Mouse (Mus musculus): ENCODE results near the gene Lcmt1. TPM values are rescaled to one million over a fixed set of nuclear protein-coding genes. Genes with fewer than 3 reads are reported as not detected.
A peak's percentile ranks its signal among the peaks of the same experiment; 100 is the strongest.

Gene Lcmt1
- polyA plus RNA-seq, 1 experiment from 2014 or later = 38.5 TPM

- Histone ChIP-seq H3K36me3 (ENCODE audit: control insufficient read depth, insufficient read depth) (no peaks in the 10 kb centered on the region), H3K9ac (ENCODE audit: low read length) (no peak overlapping the region), H3K4me3 (ENCODE audit: low read length) (no peak overlapping the region), H3K4me2 (ENCODE audit: low read depth, low read length) (no peak overlapping the region), H3K27ac (ENCODE audit: low read length) (no peak overlapping the region), H3K9me3 (replicated peaks; ENCODE audit: control insufficient read depth, low read length) (no peaks in the 10 kb centered on the region), H3K27me3 (ENCODE audit: control insufficient read depth, insufficient read depth, low read length) (no peaks in the 10 kb centered on the region), H3K4me1 (ENCODE audit: control insufficient read depth, insufficient read depth, low read length) (peaks cover 13% of the 10 kb centered on the region)
- ATAC-seq (replicated peaks; ENCODE audit: extremely low read depth, insufficient read depth, low FRiP score) = no peak
- 71% methylated on average over 5 of the region's 5 CpGs for WGBS
These were observed 15.2 kb upstream of the Lcmt1 start for GRCm38 (mm10) chr7:123354392-123354791.

- Histone ChIP-seq H3K4me3 (ENCODE audit: low read length) (no peak overlapping the region), H3K36me3 (ENCODE audit: control insufficient read depth, insufficient read depth) (no peaks in the 10 kb centered on the region), H3K9me3 (replicated peaks; ENCODE audit: control insufficient read depth, low read length) (no peaks in the 10 kb centered on the region), H3K9ac (ENCODE audit: low read length) (no peak overlapping the region), H3K4me2 (ENCODE audit: low read depth, low read length) (no peak overlapping the region), H3K27ac (ENCODE audit: low read length) (no peak overlapping the region), H3K27me3 (ENCODE audit: control insufficient read depth, insufficient read depth, low read length) (no peaks in the 10 kb centered on the region), H3K4me1 (ENCODE audit: control insufficient read depth, insufficient read depth, low read length) (peaks cover 13% of the 10 kb centered on the region)
- peak; percentile 49; the same call in 1 of the 2 replicates for ATAC-seq (replicated peaks; ENCODE audit: extremely low read depth, insufficient read depth, low FRiP score)
- 71% methylated on average over 2 of the region's 2 CpGs for WGBS
These were observed 14.7 kb upstream of the Lcmt1 start for GRCm38 (mm10) chr7:123354851-123355250.

GRCm38 (mm10) chr7:123356158-123356557 is 13.4 kb upstream of the Lcmt1 start:
- no peak for ATAC-seq (replicated peaks; ENCODE audit: extremely low read depth, insufficient read depth, low FRiP score)
- no peak overlapping the region for H3K4me3 ChIP-seq (ENCODE audit: low read length)
- H3K36me3 ChIP-seq (ENCODE audit: control insufficient read depth, insufficient read depth) = no peaks in the 10 kb centered on the region
- peaks cover 13% of the 10 kb centered on the region for H3K4me1 ChIP-seq (ENCODE audit: control insufficient read depth, insufficient read depth, low read length)
- H3K27me3 ChIP-seq (ENCODE audit: control insufficient read depth, insufficient read depth, low read length) = no peaks in the 10 kb centered on the region
- H3K9me3 ChIP-seq (replicated peaks; ENCODE audit: control insufficient read depth, low read length) = no peaks in the 10 kb centered on the region
- H3K27ac ChIP-seq (ENCODE audit: low read length) = no peak overlapping the region
- no peak overlapping the region for H3K9ac ChIP-seq (ENCODE audit: low read length)
- 81% methylated on average over 3 of the region's 3 CpGs for WGBS
- H3K4me2 ChIP-seq (ENCODE audit: low read depth, low read length) = no peak overlapping the region

- Histone ChIP-seq H3K4me2 (ENCODE audit: low read depth, low read length) (no peak overlapping the region), H3K9ac (ENCODE audit: low read length) (no peak overlapping the region), H3K27ac (ENCODE audit: low read length) (no peak overlapping the region), H3K9me3 (replicated peaks; ENCODE audit: control insufficient read depth, low read length) (no peaks in the 10 kb centered on the region), H3K4me3 (ENCODE audit: low read length) (no peak overlapping the region), H3K27me3 (ENCODE audit: control insufficient read depth, insufficient read depth, low read length) (no peaks in the 10 kb centered on the region), H3K36me3 (ENCODE audit: control insufficient read depth, insufficient read depth) (no peaks in the 10 kb centered on the region), H3K4me1 (ENCODE audit: control insufficient read depth, insufficient read depth, low read length) (peaks cover 13% of the 10 kb centered on the region)
- no peak for ATAC-seq (replicated peaks; ENCODE audit: extremely low read depth, insufficient read depth, low FRiP score)
- WGBS = 90% methylated on average over 7 of the region's 7 CpGs
These were observed 10.5 kb upstream of the Lcmt1 start for GRCm38 (mm10) chr7:123359101-123359500.

GRCm38 (mm10) chr7:123360185-123360584 is 9.4 kb upstream of the Lcmt1 start:
- H3K9me3 ChIP-seq (replicated peaks; ENCODE audit: control insufficient read depth, low read length) = no peaks in the 10 kb centered on the region
- H3K9ac ChIP-seq (ENCODE audit: low read length) = no peak overlapping the region
- no peaks in the 10 kb centered on the region for H3K27me3 ChIP-seq (ENCODE audit: control insufficient read depth, insufficient read depth, low read length)
- 0 out of 2 replicates have a peak overlapping the region, but pooled peaks have one; percentile 11 for H3K4me3 ChIP-seq (ENCODE audit: low read length)
- no peak for ATAC-seq (replicated peaks; ENCODE audit: extremely low read depth, insufficient read depth, low FRiP score)
- H3K4me1 ChIP-seq (ENCODE audit: control insufficient read depth, insufficient read depth, low read length) = peaks cover 8% of the 10 kb centered on the region
- no peaks in the 10 kb centered on the region for H3K36me3 ChIP-seq (ENCODE audit: control insufficient read depth, insufficient read depth)
- H3K27ac ChIP-seq (ENCODE audit: low read length) = no peak overlapping the region
- WGBS = 47% methylated on average over 5 of the region's 5 CpGs
- H3K4me2 ChIP-seq (ENCODE audit: low read depth, low read length) = peak overlapping the region; percentile 43

- Histone ChIP-seq H3K36me3 (ENCODE audit: control insufficient read depth, insufficient read depth) (no peaks in the 10 kb centered on the region), H3K4me3 (ENCODE audit: low read length) (no peak overlapping the region), H3K9ac (ENCODE audit: low read length) (no peak overlapping the region), H3K27me3 (ENCODE audit: control insufficient read depth, insufficient read depth, low read length) (no peaks in the 10 kb centered on the region), H3K4me2 (ENCODE audit: low read depth, low read length) (no peak overlapping the region), H3K4me1 (ENCODE audit: control insufficient read depth, insufficient read depth, low read length) (peaks cover 8% of the 10 kb centered on the region; the same call in 1 of the 2 replicates), H3K27ac (ENCODE audit: low read length) (no peak overlapping the region), H3K9me3 (replicated peaks; ENCODE audit: control insufficient read depth, low read length) (no peaks in the 10 kb centered on the region)
- 85% methylated on average over 7 of the region's 7 CpGs for WGBS
- ATAC-seq (replicated peaks; ENCODE audit: extremely low read depth, insufficient read depth, low FRiP score) = no peak
These were observed 8.2 kb upstream of the Lcmt1 start for GRCm38 (mm10) chr7:123361229-123361980.

GRCm38 (mm10) chr7:123362806-123363205 is 6.8 kb upstream of the Lcmt1 start:
- peaks cover 8% of the 10 kb centered on the region; the same call in 1 of the 2 replicates for H3K4me1 ChIP-seq (ENCODE audit: control insufficient read depth, insufficient read depth, low read length)
- no peak overlapping the region for H3K9ac ChIP-seq (ENCODE audit: low read length)
- WGBS = 85% methylated on average over 3 of the region's 3 CpGs
- H3K9me3 ChIP-seq (replicated peaks; ENCODE audit: control insufficient read depth, low read length) = no peaks in the 10 kb centered on the region
- H3K4me3 ChIP-seq (ENCODE audit: low read length) = no peak overlapping the region
- no peak overlapping the region for H3K27ac ChIP-seq (ENCODE audit: low read length)
- no peak overlapping the region for H3K4me2 ChIP-seq (ENCODE audit: low read depth, low read length)
- ATAC-seq (replicated peaks; ENCODE audit: extremely low read depth, insufficient read depth, low FRiP score) = no peak
- no peaks in the 10 kb centered on the region for H3K36me3 ChIP-seq (ENCODE audit: control insufficient read depth, insufficient read depth)
- H3K27me3 ChIP-seq (ENCODE audit: control insufficient read depth, insufficient read depth, low read length) = no peaks in the 10 kb centered on the region

- WGBS = 84% methylated on average over 8 of the region's 8 CpGs
- H3K4me1 ChIP-seq (ENCODE audit: control insufficient read depth, insufficient read depth, low read length) = peaks cover 18% of the 10 kb centered on the region
These were observed 5.6 kb upstream of the Lcmt1 start for GRCm38 (mm10) chr7:123363971-123364370.

GRCm38 (mm10) chr7:123365876-123366741 is 3.5 kb upstream of the Lcmt1 start:
- Histone ChIP-seq H3K36me3 (ENCODE audit: control insufficient read depth, insufficient read depth) (no peaks in the 10 kb centered on the region), H3K4me1 (ENCODE audit: control insufficient read depth, insufficient read depth, low read length) (peaks cover 19% of the 10 kb centered on the region), H3K9me3 (replicated peaks; ENCODE audit: control insufficient read depth, low read length) (no peaks in the 10 kb centered on the region), H3K27me3 (ENCODE audit: control insufficient read depth, insufficient read depth, low read length) (no peaks in the 10 kb centered on the region), H3K4me3 (ENCODE audit: low read length) (no peak overlapping the region), H3K4me2 (ENCODE audit: low read depth, low read length) (no peak overlapping the region), H3K27ac (ENCODE audit: low read length) (no peak overlapping the region), H3K9ac (ENCODE audit: low read length) (no peak overlapping the region)
- WGBS = 67% methylated on average over 7 of the region's 7 CpGs
- no peak for ATAC-seq (replicated peaks; ENCODE audit: extremely low read depth, insufficient read depth, low FRiP score)

More at GRCm38 (mm10) chr7:123363971-123364370, 5.6 kb upstream of the Lcmt1 start:
- H3K9me3 ChIP-seq (replicated peaks; ENCODE audit: control insufficient read depth, low read length) = no peaks in the 10 kb centered on the region
- no peak overlapping the region for H3K27ac ChIP-seq (ENCODE audit: low read length)
- no peaks in the 10 kb centered on the region for H3K27me3 ChIP-seq (ENCODE audit: control insufficient read depth, insufficient read depth, low read length)
- no peak overlapping the region for H3K9ac ChIP-seq (ENCODE audit: low read length)
- no peaks in the 10 kb centered on the region for H3K36me3 ChIP-seq (ENCODE audit: control insufficient read depth, insufficient read depth)
- H3K4me2 ChIP-seq (ENCODE audit: low read depth, low read length) = no peak overlapping the region
- no peak overlapping the region for H3K4me3 ChIP-seq (ENCODE audit: low read length)
- ATAC-seq (replicated peaks; ENCODE audit: extremely low read depth, insufficient read depth, low FRiP score) = no peak

All from heart, embryonic 16.5 days (tissue).